Mouse (Mus musculus) fat pad, adult 2 months (tissue): ENCODE results near the gene Tmem231.

ENCODE experiments used
- DNase-seq: peaks from one replicate; pipeline ENCODE4 v3.0.0-alpha.2; 2011; ENCODE audit warnings: low read depth, low spot score; ENCODE audit errors: extremely low read depth

The Tmem231 gene

GRCm38 (mm10) chr8:111933348-111934076 lies at the start of gene Tmem231:
TSS of gene Tmem231 (minus strand) at chr8:111933881.
- DNase-seq = no peak

DNA sequence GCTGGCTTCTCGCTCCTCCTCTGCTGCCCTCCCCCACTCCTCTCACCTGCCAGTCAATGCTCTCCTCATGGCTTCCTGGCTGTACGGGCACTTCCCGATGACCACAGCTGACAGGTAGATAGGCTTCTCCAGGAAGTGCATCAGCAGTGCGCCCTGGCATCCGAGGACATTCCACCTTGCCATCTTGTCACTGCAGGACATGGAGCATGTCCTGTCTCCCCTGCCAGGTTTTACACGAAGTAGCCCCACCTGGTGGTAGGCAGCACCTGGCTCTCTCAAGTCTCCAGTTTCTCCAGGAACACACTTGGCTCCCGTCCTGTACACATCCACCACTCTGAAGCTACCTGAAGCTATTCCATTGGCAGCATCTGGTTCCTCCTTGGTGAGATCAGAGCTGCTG lies 48.4 kb upstream of the Tmem231 start:
- DNase-seq = no peak

DNA sequence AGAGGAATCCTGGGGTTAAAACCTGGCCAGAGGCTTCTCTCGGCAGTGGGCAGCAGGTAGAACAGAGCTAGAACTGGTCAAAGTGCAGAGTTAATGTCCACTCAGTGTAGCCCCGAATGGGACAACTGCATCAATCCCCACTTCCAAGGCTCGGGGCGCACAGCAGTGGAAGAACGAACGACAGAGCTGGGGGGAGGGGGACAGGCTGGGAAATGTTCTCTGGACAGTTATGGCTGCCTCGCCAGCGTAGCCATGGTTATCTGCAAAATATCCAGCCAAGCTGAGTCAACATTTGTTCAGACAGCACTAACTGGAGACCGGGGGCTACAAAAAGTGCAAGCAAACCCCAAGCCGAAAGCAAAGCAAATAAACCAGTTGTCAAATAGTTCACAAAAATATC lies 44.5 kb upstream of the Tmem231 start:
- no peak for DNase-seq

DNA sequence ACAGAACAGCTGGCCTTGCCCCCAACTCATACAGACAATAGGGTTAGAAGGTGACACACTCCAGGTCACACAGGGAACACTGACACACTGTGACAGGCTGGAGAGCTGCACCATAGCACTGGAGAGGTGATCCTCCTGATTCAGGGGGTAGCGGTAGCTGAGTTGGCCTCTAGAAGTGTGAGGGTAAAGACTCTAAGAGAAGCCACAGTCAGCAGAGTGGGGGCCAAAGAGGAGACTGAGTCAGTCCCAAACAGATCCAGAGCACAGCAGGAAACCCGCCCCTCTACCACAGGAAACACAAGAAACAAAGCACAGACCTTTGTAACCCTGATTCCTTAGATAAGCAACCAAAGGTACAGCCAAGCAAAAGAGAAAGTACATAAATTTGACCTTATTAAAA lies 42.6 kb upstream of the Tmem231 start:
- no peak for DNase-seq

- no peak for DNase-seq
Measured at GRCm38 (mm10) chr8:111975706-111976105, 42.0 kb upstream of the Tmem231 start.

- DNase-seq = no peak
Measured at GRCm38 (mm10) chr8:111974138-111974537, 40.5 kb upstream of the Tmem231 start.

DNA sequence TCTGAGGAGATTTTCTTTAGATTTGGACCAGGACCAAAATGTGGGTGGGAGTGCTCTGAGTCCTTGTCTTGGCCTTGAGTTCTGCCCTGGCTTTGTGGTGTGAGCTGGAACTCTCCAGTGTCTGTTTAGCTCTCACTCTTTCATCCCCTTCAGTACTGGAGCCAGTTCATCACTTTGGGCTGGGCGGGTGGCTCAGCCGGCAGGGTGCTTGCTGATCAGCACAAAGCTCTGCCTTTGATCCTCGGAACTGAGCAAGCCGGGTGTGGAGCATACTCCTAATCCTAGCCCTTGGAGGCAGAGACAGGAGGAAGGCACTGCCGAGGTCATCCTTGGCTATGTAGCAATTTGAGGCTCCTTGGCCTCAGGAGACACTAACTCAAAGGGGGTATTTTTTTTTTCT lies 35.3 kb upstream of the Tmem231 start:
- DNase-seq = no peak

DNA sequence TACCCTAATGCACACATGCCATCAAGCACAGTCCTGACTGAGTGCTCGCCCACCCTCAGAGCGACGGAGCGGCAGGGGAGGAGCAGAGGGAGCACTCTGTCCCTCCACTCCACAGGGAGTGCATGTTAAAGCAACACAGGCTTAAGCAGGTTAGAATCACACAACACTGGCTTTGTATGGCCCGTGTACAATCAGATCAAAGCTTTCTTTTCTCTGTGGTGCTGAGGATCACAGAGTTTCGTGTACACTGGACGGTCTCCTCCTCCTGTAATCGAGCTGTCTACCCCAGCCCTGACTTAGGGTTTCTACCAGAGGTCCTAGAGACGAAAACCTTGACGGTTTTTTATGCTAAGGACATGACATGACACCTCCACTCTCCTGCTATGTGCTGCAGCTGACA lies 34.9 kb upstream of the Tmem231 start:
- no peak for DNase-seq

DNA sequence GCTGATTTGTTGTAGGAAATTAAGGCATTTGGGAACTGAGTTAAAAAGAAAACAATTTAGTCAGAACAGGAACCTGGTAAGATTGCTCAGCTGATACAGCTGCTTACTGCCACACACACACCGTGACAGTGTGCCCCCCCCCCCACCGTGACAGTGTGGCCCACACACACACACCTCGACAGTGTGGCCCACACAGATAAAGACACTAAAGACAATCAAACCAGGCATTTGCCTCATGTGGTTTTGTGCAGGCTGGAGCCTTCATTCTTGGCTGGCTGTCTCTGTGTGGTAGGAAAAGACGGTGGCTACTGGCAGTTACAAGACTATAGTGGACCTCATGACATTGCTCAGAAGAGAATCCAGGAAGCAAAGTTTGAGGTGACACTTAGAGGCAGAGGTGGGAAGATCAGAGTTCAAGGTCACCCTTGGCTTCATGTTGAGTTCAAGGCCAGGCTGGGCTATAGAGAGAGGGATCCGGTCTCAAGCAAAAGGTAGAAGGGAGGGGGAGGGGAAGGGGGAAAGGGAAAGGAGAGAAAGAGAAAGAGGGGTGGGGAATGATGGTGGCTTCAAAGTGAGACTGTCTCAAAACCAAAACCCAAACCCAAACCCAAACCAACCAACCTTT lies 33.7 kb upstream of the Tmem231 start:
- no peak for DNase-seq

DNA sequence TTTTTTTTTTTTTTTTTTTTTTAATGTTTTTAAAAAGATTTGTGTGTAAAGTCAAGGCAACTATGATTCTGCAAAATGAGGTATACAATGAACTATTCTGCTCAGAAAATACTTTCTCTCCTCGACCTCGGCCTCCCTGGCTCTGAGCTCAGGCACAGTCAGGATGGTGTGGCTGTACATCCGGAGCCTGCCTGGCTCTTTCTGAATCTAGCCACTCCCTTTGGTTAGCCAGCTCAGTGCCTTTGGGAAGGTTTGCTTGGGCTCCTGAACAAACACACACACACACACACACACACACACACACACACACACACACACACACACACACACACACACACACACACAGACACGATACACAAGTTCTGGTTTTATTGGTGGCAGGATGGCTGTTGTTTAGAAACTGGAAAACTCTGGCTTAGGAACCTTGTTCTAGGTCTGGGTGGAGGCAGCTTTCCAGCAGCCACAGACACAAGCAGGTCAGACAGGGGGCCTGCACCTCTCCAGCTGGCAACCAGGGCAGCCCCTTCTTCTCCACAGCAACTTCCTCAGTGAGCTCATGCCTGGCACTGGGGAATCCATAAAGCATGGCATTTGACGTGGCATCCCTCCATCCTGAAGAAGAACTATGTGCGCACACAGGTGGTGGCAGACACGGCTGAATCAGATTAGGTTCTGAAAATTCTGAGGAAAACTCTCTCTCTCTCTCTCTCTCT lies 31.3 kb upstream of the Tmem231 start:
- DNase-seq = no peak

DNA sequence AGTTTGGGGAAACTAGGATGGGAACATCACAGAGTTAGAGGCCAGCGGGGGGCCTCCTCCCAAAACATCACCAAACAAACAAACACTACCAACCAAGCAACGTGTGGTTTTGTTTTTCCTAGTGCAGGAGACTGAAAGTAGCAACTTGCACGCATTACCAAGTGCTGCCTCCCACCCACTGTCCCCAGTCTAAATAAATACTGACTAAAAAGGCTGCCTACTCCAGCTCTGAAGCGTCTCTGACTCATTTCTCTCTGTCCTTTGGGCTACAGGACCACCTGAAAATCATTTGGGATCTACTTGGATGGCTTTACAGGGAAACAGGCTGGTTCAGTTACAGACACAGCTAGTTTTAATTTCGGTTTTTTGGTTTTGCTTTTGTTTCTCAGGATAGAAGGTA lies 30.7 kb upstream of the Tmem231 start:
- DNase-seq = no peak

DNA sequence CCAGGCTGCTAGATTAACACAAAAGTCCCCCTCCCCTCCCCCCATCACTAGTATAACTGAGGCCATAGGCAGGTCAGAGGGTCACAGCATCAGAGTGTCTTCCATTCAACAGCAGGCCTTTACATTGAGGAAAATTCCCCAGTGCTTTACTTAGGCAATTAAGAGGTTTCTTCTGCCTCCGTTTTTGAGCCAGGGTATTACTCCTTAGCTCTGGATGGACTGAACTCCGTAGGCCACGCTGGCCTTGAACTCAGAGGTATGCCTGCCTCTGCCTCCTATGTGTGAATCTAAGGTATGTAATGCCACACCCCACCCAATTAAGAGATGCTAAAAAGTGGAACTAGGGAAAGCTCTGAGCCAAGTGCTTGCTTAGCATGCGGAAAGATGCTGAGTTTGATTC lies 29.9 kb upstream of the Tmem231 start:
- DNase-seq = no peak

DNA sequence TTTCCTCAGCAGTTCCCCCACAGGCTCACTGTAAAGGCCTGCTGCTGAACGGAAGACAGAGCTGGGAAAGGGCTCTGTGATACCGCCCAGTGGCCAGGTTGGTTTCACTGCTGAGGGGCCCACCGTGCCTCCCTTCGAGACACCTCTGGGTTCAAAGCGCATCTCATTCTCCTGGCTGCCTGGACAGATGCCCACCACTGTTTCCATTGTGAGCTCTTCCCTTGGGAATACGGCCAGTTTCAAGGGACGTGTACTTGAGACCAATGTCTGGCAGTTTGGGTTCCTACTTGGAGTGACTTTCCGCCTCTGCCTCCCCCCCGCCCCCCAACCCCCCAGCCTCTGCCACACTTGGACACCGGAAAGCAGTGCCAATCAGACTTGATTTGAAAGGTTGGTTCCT lies 29.4 kb upstream of the Tmem231 start:
- DNase-seq = no peak

DNA sequence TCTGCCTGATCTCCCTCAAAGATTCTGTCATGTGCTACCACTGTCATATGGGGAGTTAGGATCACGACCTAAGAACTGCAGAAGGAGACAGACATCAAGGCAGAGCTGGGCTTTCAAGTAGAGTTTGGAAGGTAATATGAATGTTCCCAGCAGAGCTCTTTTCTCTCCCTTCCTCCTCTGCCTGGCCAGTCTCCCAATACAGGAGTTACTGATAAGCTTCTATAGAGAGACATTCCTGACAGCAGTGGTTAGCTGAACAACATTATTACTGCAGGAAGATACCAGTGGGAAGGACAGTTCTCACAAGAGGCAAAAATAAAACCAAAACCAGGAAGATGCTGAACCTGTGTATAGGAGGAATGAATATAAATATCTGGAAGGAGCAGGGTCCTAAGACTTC lies 28.9 kb upstream of the Tmem231 start:
- DNase-seq = no peak

GRCm38 (mm10) chr8:111961330-111961729 lies 27.6 kb upstream of the Tmem231 start:
- no peak for DNase-seq

DNA sequence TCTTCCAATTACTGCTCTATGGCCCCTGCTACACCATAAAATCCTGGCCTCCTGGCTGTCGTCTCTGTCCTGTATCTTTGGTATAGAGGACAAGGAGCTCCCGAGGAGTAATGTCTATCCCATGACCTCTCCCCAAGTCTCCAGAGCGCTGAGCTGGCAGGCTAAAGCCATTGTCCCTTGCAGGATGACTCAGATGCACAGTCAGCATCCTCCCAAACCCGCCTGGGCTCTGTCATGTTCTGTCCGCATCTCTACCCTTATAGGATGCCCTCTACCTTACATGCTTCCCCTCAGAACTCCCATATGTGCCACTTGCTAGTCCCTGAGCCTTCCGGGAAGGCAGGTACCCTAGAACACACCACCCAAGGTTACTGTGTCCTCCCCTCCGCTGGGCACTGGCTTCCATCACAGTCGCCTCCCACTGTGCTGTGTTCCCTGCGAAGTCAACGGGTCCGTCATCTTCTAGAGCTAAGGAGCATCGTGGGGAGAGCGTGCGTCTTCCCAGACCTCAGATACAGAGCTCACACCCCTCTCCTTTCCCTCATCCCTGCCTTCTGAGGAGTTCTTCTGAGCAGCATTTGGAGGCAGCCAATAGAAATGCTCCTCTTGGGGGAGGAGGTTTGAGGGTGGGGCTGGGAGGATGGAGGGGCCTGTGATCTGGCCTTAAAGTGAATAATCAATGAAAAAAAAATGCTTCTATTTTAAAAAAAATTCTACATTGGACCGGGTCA lies 27.1 kb upstream of the Tmem231 start:
- no peak for DNase-seq

- no peak for DNase-seq
Measured at GRCm38 (mm10) chr8:111957231-111957630, 23.6 kb upstream of the Tmem231 start.

GRCm38 (mm10) chr8:111955879-111956278 lies 22.2 kb upstream of the Tmem231 start:
- no peak for DNase-seq

DNA sequence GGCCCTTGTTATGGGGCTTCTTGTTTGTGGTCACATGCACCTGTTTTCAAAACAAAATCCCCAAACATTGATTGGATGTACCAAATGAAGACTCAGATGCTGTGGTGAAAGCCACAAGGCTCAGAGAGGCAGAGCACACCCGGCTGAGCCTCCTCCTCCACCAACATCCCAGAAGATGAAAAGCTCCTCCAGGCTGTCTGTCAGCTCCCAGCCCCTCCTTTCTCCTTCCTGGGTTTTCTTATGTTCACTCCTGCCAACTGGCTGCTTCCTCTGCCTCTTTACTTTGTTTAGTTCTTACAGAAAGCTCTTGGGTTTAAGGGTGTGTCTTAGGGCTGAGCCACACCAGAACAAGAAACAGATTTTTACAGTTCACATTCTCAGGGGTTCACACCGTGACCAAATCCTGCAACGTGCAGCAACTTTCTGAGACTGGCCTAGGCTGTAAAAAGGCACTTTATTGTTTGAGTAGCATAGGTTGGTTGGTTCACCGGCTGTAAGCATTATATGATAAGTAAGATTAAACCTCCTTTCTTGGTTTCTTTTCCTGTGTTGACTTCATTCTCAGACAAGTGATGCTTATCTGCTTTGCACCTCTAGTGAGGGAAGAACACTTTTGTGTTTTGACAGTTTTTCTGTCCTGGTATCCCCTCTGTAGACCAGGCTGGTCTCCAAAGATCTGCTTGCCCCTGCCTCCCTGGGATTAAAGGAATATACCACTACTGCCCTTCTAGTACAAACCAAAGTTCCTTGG lies 21.3 kb upstream of the Tmem231 start:
- no peak for DNase-seq

- no peak for DNase-seq
Measured at GRCm38 (mm10) chr8:111951936-111952335, 18.3 kb upstream of the Tmem231 start.

DNA sequence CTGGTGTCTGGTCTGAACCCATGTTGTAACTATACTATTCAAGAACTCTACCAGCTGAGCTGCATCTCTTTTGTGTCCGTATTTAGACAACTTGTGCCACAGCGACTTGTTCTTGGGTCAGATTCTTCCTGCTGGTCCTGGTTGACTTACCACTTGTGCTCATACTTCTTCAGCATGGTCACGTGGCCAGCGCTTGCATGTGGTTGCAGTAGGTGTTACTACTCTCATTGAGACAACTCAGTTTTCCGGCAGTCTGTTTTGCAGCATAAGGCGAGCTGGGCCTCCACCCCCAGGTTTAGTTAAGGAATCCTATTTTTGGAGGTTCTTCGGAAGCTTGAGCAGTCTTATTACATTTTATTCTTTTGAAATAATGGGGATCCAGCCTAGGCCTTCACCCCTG lies 17.6 kb upstream of the Tmem231 start:
- no peak for DNase-seq
